Mouse (Mus musculus) T-helper 2 cell (primary cell): ENCODE measurements at regions not wholly inside any gene's neighbourhood (a gene's known extent, or its start where the extent isn't known, plus 50 kb on each side); places are given as distances from the start of the nearest gene placed in this dataset.
"Not testable (repeated sequence)": the region's sequence is repeated elsewhere in the genome, so short reads cannot be mapped to it uniquely, and the experiment has no call there.

Source experiments
- in situ Hi-C: fragments of 300-600 bp; cut with MboI, MseI; formaldehyde crosslinking; loops from one replicate; pipeline ENCODE4 v1.15.1; 2025; ENCODE audit warnings: high pct_unique_total_duplicates

GRCm38 (mm10) chr12:114008491-114008890 lies 464.8 kb downstream of the Adam6a start:
- in situ Hi-C loops: not testable (repeated sequence)

- in situ Hi-C loops: no loop called here
These were observed 465.7 kb downstream of the Adam6a start for GRCm38 (mm10) chr12:114009391-114009790.

- in situ Hi-C loops: not testable (repeated sequence)
These were observed 469.2 kb downstream of the Adam6a start for GRCm38 (mm10) chr12:114012860-114013259.

GRCm38 (mm10) chr12:114037011-114037410 lies 493.3 kb downstream of the Adam6a start:
- in situ Hi-C loops: not testable (repeated sequence)

DNA sequence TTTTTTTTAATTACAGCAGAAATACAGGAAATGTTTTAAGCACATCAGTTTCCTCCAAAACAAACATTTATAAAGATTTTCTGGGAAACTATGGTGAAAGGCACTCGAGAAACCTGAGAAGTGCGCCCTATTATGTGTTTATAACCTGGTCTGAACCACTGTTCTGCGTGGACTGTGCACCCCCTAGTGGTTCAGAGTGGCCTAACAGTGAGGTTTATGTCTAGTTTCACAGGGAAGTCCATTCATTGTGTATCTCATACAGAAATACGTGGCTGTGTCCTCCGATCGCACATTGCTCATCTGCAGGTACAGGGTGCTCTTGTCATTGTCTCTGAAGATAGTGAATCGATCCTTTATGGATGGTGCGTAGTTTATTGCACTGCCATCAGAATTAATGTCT lies 504.3 kb downstream of the Adam6a start:
- in situ Hi-C loops: loop anchor here (5.0 kb wide), 1 partner anchor 66 kb away; no protein-coding TSS in a partner anchor

DNA sequence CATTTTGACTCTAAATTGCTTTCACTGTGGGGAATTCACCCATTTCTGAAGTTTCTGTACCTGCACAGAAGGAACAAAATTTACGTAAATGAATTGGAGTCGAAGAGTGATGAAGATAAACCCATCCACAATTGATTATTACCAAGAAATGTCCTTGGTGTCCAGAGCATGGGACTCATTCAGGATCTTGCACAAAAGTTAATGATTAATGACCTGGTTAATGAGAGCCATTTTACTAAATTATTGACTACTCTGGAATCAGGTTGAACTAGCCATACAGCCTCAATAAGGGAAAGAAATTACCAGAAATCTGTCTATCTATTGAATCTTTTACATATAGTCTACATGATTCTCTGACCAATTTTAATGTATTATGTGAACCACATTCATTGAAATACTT lies 509.6 kb downstream of the Adam6a start:
- in situ Hi-C loops: no loop called here

DNA sequence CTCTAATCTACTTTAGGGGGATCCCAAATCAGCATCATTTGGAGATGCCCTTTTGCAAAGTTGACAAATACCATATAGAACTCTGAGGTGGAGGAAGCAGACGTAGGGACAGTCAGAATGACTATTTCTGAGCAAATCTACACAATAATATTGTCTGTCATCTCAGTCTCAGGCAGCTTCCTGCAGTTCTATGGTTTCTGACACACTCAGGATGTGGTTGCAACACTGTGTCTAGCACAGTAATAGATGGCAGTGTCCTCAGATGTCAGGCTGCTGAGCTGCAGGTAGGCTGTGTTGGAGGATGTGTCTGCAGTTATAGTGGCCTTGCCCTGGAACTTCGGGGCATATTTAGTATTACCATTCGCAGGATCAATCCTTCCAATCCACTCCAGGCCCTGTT lies 515.9 kb downstream of the Adam6a start:
- in situ Hi-C loops: no loop called here

DNA sequence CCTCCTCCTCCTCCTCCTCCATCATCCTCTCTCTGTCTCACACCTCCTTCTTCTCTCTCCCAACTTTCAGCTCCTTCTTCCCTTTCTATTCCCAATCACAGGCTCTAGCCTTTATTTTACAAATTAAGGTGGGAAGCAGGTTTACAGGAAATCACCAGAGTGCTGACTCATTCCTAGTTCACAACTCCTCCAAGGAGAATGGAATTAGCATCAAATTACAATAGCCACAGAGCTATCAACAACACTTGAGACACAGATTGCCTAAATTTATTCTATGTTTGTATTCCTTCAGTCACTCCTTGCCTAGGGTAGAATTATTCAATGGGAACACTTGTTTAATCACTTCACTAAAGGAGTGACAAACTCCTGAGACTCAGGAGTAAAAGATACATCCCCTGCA lies 523.5 kb downstream of the Adam6a start:
- in situ Hi-C loops: no loop called here

- in situ Hi-C loops: not testable (repeated sequence)
These were observed 565.0 kb downstream of the Adam6a start for GRCm38 (mm10) chr12:114108731-114109130.

GRCm38 (mm10) chr12:114134897-114135296 lies 591.2 kb downstream of the Adam6a start:
- in situ Hi-C loops: no loop called here

DNA sequence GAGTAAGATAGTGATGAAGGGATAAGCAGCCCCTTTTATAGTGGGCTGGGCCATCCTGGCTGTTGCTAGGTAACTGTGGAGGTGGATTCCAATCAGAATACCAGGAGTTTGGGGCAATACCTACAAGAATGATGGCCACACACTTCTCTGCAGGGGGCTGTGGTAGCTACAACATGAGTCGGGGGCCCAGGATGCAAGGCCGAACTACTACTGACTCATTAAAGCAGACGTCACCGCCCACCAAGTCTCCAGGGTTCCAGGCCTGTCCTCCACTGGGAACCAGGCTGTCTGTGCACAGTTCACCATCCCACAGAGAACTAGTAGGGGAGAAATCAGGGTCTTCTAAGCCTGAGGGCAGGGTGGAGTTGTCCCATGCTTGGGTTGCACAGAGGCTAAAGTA lies 605.1 kb downstream of the Adam6a start:
- in situ Hi-C loops: no loop called here

- in situ Hi-C loops: no loop called here
These were observed 628.6 kb downstream of the Adam6a start for GRCm38 (mm10) chr12:114172305-114172704.

GRCm38 (mm10) chr12:114199521-114199920 lies 655.8 kb downstream of the Adam6a start:
- in situ Hi-C loops: no loop called here

- in situ Hi-C loops: no loop called here
These were observed 678.8 kb downstream of the Adam6a start for GRCm38 (mm10) chr12:114222541-114222940.
